Mouse (Mus musculus) ES-E14 (cell line): ENCODE measurements at regions not wholly inside any gene's neighbourhood (a gene's known extent, or its start where the extent isn't known, plus 50 kb on each side); places are given as distances from the start of the nearest gene placed in this dataset.

ENCODE experiments used
- DNase-seq: peaks from one replicate; pipeline ENCODE4 v3.0.0-alpha.2; 2013; ENCODE audit warnings: low read depth, low spot score
- H3K27ac ChIP-seq: 2 replicates; pipeline ENCODE4 v1.5.1; 2012; ENCODE audit warnings: low read depth, mild to moderate bottlenecking, low read length, moderate library complexity, mixed read lengths; ENCODE audit not compliant: poor library complexity, insufficient read depth, severe bottlenecking
- H3K36me3 ChIP-seq: 2 replicates; pipeline ENCODE4 v1.6.1; 2012; ENCODE audit warnings: mild to moderate bottlenecking, low read length, moderate library complexity, mixed read lengths; ENCODE audit not compliant: control insufficient read depth, poor library complexity, insufficient read depth, severe bottlenecking
- H3K4me1 ChIP-seq, 2 experiments: fragments of 150-350 bp in 1 of 2; sonication (generic) in 1 of 2; 2 replicates each; pipeline ENCODE4 v1.6.1; 2012; ENCODE audit warnings: low read length in 2 of 2, mild to moderate bottlenecking in 1 of 2, mixed read lengths in 1 of 2; ENCODE audit not compliant: control insufficient read depth in 2 of 2, insufficient read depth in 2 of 2, poor library complexity in 1 of 2
- H3K4me3 ChIP-seq, 2 experiments: fragments of 150-350 bp in 1 of 2; sonication (generic) in 1 of 2; 2 replicates each; pipeline ENCODE4 v1.5.1; 2012; ENCODE audit warnings: low read length in 2 of 2, low read depth in 1 of 2, mild to moderate bottlenecking in 1 of 2, mixed read lengths in 1 of 2; ENCODE audit not compliant: insufficient read depth in 1 of 2, poor library complexity in 1 of 2, severe bottlenecking in 1 of 2
- H3K9ac ChIP-seq: 2 replicates; pipeline ENCODE4 v1.6.1; 2012; ENCODE audit warnings: low read depth, mild to moderate bottlenecking, low read length, mixed read lengths; ENCODE audit not compliant: poor library complexity, insufficient read depth, severe bottlenecking
- H3K9me3 ChIP-seq: fragments of 150-350 bp; sonication (generic); 2 replicates; pipeline ENCODE4 v1.6.1; 2012; ENCODE audit warnings: low read depth, mild to moderate bottlenecking, low read length; ENCODE audit not compliant: control insufficient read depth, insufficient read depth
- CHD2 ChIP-seq: IDR thresholded peaks from 2 replicates; pipeline ENCODE4 v1.6.1; 2014; ENCODE audit warnings: mild to moderate bottlenecking, low read depth, low read length, inconsistent platforms
- HCFC1 ChIP-seq: IDR thresholded peaks from 2 replicates; pipeline ENCODE4 v1.6.1; 2012; ENCODE audit warnings: low read length, inconsistent platforms, borderline replicate concordance; ENCODE audit not compliant: insufficient read depth
- MAFK ChIP-seq: IDR thresholded peaks from 2 replicates; pipeline ENCODE4 v1.6.1; 2014; ENCODE audit warnings: mild to moderate bottlenecking, low read depth, low read length, inconsistent platforms; ENCODE audit not compliant: insufficient read depth
- ZC3H11A ChIP-seq: IDR thresholded peaks from 2 replicates; pipeline ENCODE4 v1.6.1; 2012; ENCODE audit warnings: low read depth, mild to moderate bottlenecking, inconsistent platforms, low read length, borderline replicate concordance
- ZNF384 ChIP-seq: IDR thresholded peaks from 2 replicates; pipeline ENCODE4 v1.6.1; 2012; ENCODE audit warnings: low read depth, low read length, inconsistent platforms
- in situ Hi-C, 2 experiments: fragments of 600-800 bp; cut with MboI; formaldehyde crosslinking; loops; one replicate each; pipeline ENCODE4 v1.15.1; 2025; ENCODE audit warnings: low sequenced_read_pairs in 2 of 2, inconsistent platforms in 1 of 2; ENCODE audit not compliant: unreplicated experiment in 2 of 2

GRCm38 (mm10) chr10:22927977-22928376, 108.0 kb upstream of the Tcf21 start:
- Histone ChIP-seq H3K4me3 (no peak overlapping the region), H3K4me1 (no peaks in the 10 kb centered on the region), H3K9me3 (no peaks in the 10 kb centered on the region), H3K36me3 (no peaks in the 10 kb centered on the region), H3K9ac (no peak overlapping the region), H3K27ac (no peak overlapping the region)
- no peak for TF ChIP-seq CHD2
- no peak for TF ChIP-seq HCFC1
- no peak for TF ChIP-seq MAFK
- no peak for TF ChIP-seq ZNF384
- no peak for TF ChIP-seq ZC3H11A
- in situ Hi-C loops: no loop called here
- no peak for DNase-seq

GRCm38 (mm10) chr10:22926099-22926498, 106.1 kb upstream of the Tcf21 start:
- H3K4me3 ChIP-seq: no peak overlapping the region
- H3K9me3 ChIP-seq: no peaks in the 10 kb centered on the region
- TF ChIP-seq MAFK (no peak), ZNF384 (no peak), HCFC1 (no peak), CHD2 (no peak), ZC3H11A (no peak)
- no peak for DNase-seq
- H3K9ac ChIP-seq: no peak overlapping the region
- H3K4me1 ChIP-seq: no peaks in the 10 kb centered on the region
- no peak overlapping the region for H3K27ac ChIP-seq
- no peaks in the 10 kb centered on the region for H3K36me3 ChIP-seq
- in situ Hi-C loops: no loop called here

- no peaks in the 10 kb centered on the region for H3K4me1 ChIP-seq
- in situ Hi-C loops: no loop called here
- no peak overlapping the region for H3K4me3 ChIP-seq
- DNase-seq: no peak
- H3K9me3 ChIP-seq: no peaks in the 10 kb centered on the region
- no peak for TF ChIP-seq MAFK
- no peak for TF ChIP-seq ZC3H11A
- TF ChIP-seq ZNF384: no peak
- TF ChIP-seq CHD2: no peak
- no peak for TF ChIP-seq HCFC1
- H3K9ac ChIP-seq: no peak overlapping the region
- H3K27ac ChIP-seq: no peak overlapping the region
- no peaks in the 10 kb centered on the region for H3K36me3 ChIP-seq
Measured at GRCm38 (mm10) chr10:22921035-22921965, 101.3 kb upstream of the Tcf21 start.

- Histone ChIP-seq H3K36me3 (no peaks in the 10 kb centered on the region), H3K9me3 (no peaks in the 10 kb centered on the region), H3K4me3 (no peak overlapping the region), H3K9ac (no peak overlapping the region), H3K4me1 (no peaks in the 10 kb centered on the region), H3K27ac (no peak overlapping the region)
- in situ Hi-C loops: no loop called here
- no peak for TF ChIP-seq ZC3H11A
- TF ChIP-seq ZNF384: no peak
- TF ChIP-seq HCFC1: no peak
- TF ChIP-seq CHD2: no peak
- no peak for TF ChIP-seq MAFK
- no peak for DNase-seq
Measured at GRCm38 (mm10) chr10:22919869-22920268, 99.9 kb upstream of the Tcf21 start.

GRCm38 (mm10) chr10:22917797-22918196, 97.8 kb upstream of the Tcf21 start:
- H3K36me3 ChIP-seq: no peaks in the 10 kb centered on the region
- no peak for TF ChIP-seq ZC3H11A
- TF ChIP-seq CHD2: no peak
- no peak for TF ChIP-seq MAFK
- no peak for TF ChIP-seq ZNF384
- no peak for TF ChIP-seq HCFC1
- H3K9ac ChIP-seq: no peak overlapping the region
- H3K9me3 ChIP-seq: no peaks in the 10 kb centered on the region
- no peak overlapping the region for H3K4me3 ChIP-seq
- in situ Hi-C loops: no loop called here
- no peak overlapping the region for H3K27ac ChIP-seq
- H3K4me1 ChIP-seq: no peaks in the 10 kb centered on the region
- DNase-seq: no peak
